ENCODE assay signal across 8 mouse cellular contexts in the genomic region with DNA sequence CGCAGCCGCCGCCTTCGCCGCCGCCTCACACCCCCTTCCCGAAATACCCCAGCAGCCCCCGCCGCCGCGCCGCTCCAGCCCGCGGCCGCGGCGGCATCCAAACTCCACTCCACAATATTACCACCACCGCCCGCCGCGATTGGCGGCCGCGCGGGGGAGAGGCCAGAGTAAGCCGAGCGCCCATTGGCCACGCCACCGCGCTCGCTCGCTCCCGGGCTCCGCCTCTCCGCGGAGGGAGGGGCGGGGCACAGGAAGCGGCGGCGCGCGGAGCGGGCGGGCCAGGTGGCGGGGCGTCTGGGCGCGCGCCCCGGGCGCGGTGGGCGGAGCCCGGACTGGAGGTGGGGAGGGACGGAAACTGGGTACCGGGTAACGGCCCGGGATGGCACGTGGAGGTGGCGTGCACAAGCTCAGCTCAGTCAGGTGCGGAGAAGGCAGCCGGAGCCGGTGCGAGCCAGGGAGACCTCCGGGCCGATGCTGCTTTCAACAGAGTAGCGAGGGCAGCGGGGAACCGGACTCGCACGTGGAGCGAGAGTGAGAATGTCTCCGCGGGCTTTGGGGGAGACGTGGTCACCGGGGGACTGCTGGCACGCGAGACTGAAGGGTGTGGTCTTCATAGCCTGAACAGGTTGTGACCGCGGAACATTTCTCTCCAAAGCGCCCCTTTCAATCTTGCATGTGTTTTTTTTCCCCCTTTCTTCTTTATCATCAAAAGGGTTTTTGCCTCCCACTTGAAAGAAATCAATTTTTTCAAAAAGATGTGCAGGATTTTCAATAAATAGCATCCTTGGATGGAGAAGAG. TPM values are rescaled to one million over a fixed set of nuclear protein-coding genes. Genes with fewer than 3 reads are reported as not detected.
A peak's percentile ranks its signal among the peaks of the same experiment; 100 is the strongest.
DNase-seq lines count a peak whose midpoint lies in the region; ATAC-seq and TF ChIP-seq lines count a peak whose summit lies in the region.

A gene (minus strand): TSS at position 81 of the 799 bp plus-strand sequence.

- H3K36me3 ChIP-seq in heart, embryonic 12.5 days = no peaks in the 10 kb centered on the region
- no peaks in the 10 kb centered on the region for H3K36me3 ChIP-seq in kidney, postnatal 0 days (ENCODE audit: insufficient read depth, low read length)
- no peaks in the 10 kb centered on the region for H3K36me3 ChIP-seq in liver, embryonic 11.5 days (ENCODE audit: control insufficient read depth, insufficient read depth, low read length)
- no peaks in the 10 kb centered on the region for H3K36me3 ChIP-seq in stomach, embryonic 14.5 days (ENCODE audit: control insufficient read depth, insufficient read depth, low read length)

- no peaks in the 10 kb centered on the region for H3K27me3 ChIP-seq in heart, embryonic 12.5 days (replicated peaks)
- H3K27me3 ChIP-seq in kidney, postnatal 0 days (ENCODE audit: insufficient read depth, low read length) = no peaks in the 10 kb centered on the region
- H3K27me3 ChIP-seq in liver, embryonic 11.5 days (replicated peaks; ENCODE audit: control insufficient read depth, insufficient read depth, low read length) = no peaks in the 10 kb centered on the region
- H3K27me3 ChIP-seq in stomach, embryonic 14.5 days (ENCODE audit: control insufficient read depth, insufficient read depth, low read length) = no peaks in the 10 kb centered on the region

- TF ChIP-seq CTCF in kidney, postnatal 0 days (IDR thresholded peaks at IDR 0.05; ENCODE audit: low read depth) = no peak; the same call in 1 of the 2 replicates

- ATAC-seq in erythroid progenitor cell, adult 5-6 weeks (replicated peaks; ENCODE audit: low FRiP score, poor library complexity, severe bottlenecking) = peak; percentile 95
- ATAC-seq in heart, embryonic 12.5 days (ENCODE audit: insufficient number of reproducible peaks, low FRiP score) = peak; percentile 99
- ATAC-seq in kidney, postnatal 0 days (replicated peaks; ENCODE audit: low FRiP score, low read depth) = peak; percentile 97
- ATAC-seq in liver, embryonic 11.5 days (replicated peaks; ENCODE audit: low FRiP score) = peak; percentile 99
- peak; percentile 98 for ATAC-seq in stomach, embryonic 14.5 days (ENCODE audit: insufficient number of reproducible peaks, insufficient read depth, low FRiP score, low read depth)

- H3K9me3 ChIP-seq in heart, embryonic 12.5 days (replicated peaks) = no peaks in the 10 kb centered on the region
- H3K9me3 ChIP-seq in kidney, postnatal 0 days (replicated peaks; ENCODE audit: low read length) = no peaks in the 10 kb centered on the region
- H3K9me3 ChIP-seq in liver, embryonic 11.5 days (ENCODE audit: control insufficient read depth, low read length) = no peaks in the 10 kb centered on the region
- no peaks in the 10 kb centered on the region for H3K9me3 ChIP-seq in stomach, embryonic 14.5 days (ENCODE audit: control insufficient read depth, low read depth, low read length)

- H3K4me2 ChIP-seq in heart, embryonic 12.5 days = peak within 1 kb of the TSS; percentile 89
- peak within 1 kb of the TSS; percentile 93 for H3K4me2 ChIP-seq in kidney, postnatal 0 days (ENCODE audit: low read length)
- H3K4me2 ChIP-seq in liver, embryonic 11.5 days = peak within 1 kb of the TSS; percentile 93
- H3K4me2 ChIP-seq in stomach, embryonic 14.5 days (replicated peaks; ENCODE audit: low read depth, low read length) = peak within 1 kb of the TSS; percentile 82

- H3K4me3 ChIP-seq in heart, embryonic 12.5 days = peak within 1 kb of the TSS; percentile 98
- peak within 1 kb of the TSS; percentile 92 for H3K4me3 ChIP-seq in kidney, postnatal 0 days (replicated peaks; ENCODE audit: low read depth, low read length)
- H3K4me3 ChIP-seq in liver, embryonic 11.5 days (ENCODE audit: low read depth, low read length) = peak within 1 kb of the TSS; percentile 95
- peak within 1 kb of the TSS; percentile 80 for H3K4me3 ChIP-seq in stomach, embryonic 14.5 days (ENCODE audit: low read depth, low read length)

- H3K4me1 ChIP-seq in heart, embryonic 12.5 days (replicated peaks) = peaks cover 3% of the 10 kb centered on the region; the same call in 1 of the 2 replicates
- no peaks in the 10 kb centered on the region for H3K4me1 ChIP-seq in kidney, postnatal 0 days (replicated peaks; ENCODE audit: insufficient read depth, low read length)
- H3K4me1 ChIP-seq in liver, embryonic 11.5 days (replicated peaks; ENCODE audit: control insufficient read depth, insufficient read depth, low read length) = peaks cover 5% of the 10 kb centered on the region
- no peaks in the 10 kb centered on the region; the same call in 1 of the 2 replicates for H3K4me1 ChIP-seq in stomach, embryonic 14.5 days (ENCODE audit: control insufficient read depth, insufficient read depth, low read length)

- H3K27ac ChIP-seq in heart, embryonic 12.5 days (ENCODE audit: poor library complexity, severe bottlenecking) = peak within 1 kb of the TSS; percentile 93
- peak within 1 kb of the TSS; percentile 93 for H3K27ac ChIP-seq in kidney, postnatal 0 days
- peak within 1 kb of the TSS; percentile 91 for H3K27ac ChIP-seq in liver, embryonic 11.5 days (ENCODE audit: low read depth, low read length)
- peak within 1 kb of the TSS; percentile 92 for H3K27ac ChIP-seq in stomach, embryonic 14.5 days (ENCODE audit: low read length)

- under 1% methylated on average over 77 of the region's 81 CpGs for WGBS in heart, embryonic 12.5 days
- WGBS in kidney, postnatal 0 days = under 1% methylated on average over 78 of the region's 81 CpGs
- under 1% methylated on average over 77 of the region's 81 CpGs for WGBS in liver, embryonic 11.5 days
- WGBS in stomach, embryonic 14.5 days = under 1% methylated on average over 78 of the region's 81 CpGs

- peak within 1 kb of the TSS; percentile 91 for H3K9ac ChIP-seq in heart, embryonic 12.5 days
- peak within 1 kb of the TSS; percentile 88 for H3K9ac ChIP-seq in kidney, postnatal 0 days (ENCODE audit: low read depth, low read length)
- peak within 1 kb of the TSS; percentile 84 for H3K9ac ChIP-seq in liver, embryonic 11.5 days (ENCODE audit: low read depth, low read length)
- H3K9ac ChIP-seq in stomach, embryonic 14.5 days (replicated peaks; ENCODE audit: low read depth, low read length) = peak within 1 kb of the TSS; percentile 81

- DNase-seq in CD4-positive helper T cell, adult 2 months (ENCODE audit: low read depth, low spot score) = peak; percentile 97
- peak; percentile 93 for DNase-seq in brain, embryonic 18.5 days (ENCODE audit: low read depth, low spot score)
- peak; percentile 97 for DNase-seq in kidney, postnatal 0 days (ENCODE audit: low spot score)
- peak; percentile 97 for DNase-seq in liver, embryonic 11.5 days (ENCODE audit: low spot score)
- DNase-seq in naive thymus-derived CD4-positive, alpha-beta T cell, adult 2 months (ENCODE audit: low read depth) = peak; percentile 96

RNA-seq across cellular contexts. Expression of the gene that starts here (rescaled TPM):
- total RNA-seq in erythroid progenitor cell, adult 5-6 weeks (2015; ENCODE audit: low replicate concordance) = 21.4 and 21.6 TPM in 2 replicates
- total RNA-seq in erythroid progenitor cell, adult 5-6 weeks (2017; ENCODE audit: low replicate concordance) = 20.4 and 26.2 TPM in 2 replicates
- polyA plus RNA-seq in heart, embryonic 12.5 days (2016; fragmentation: Nextera tagmentation; extraction: Ambion mirVana) = 8.8 and 11.7 TPM in 2 replicates
- 6.5 and 6.8 TPM in 2 replicates for polyA plus RNA-seq in kidney, postnatal 0 days (2015; fragmentation: Nextera tagmentation; extraction: Ambion mirVana)
- polyA plus RNA-seq in liver, embryonic 11.5 days (2014; fragmentation: Nextera tagmentation; extraction: Ambion mirVana) = 8.5 and 8.7 TPM in 2 replicates
- polyA plus RNA-seq in stomach, embryonic 14.5 days (2014; fragmentation: Nextera tagmentation; extraction: Ambion mirVana) = 11.4 and 12.1 TPM in 2 replicates

Comparison
In these comparisons a context has a peak if more than half of its experiments do, and no peak if none do; other contexts are left out.
1. Peak in every context shown above with its lines: DNase-seq, ATAC-seq, H3K4me3 ChIP-seq and H3K27ac ChIP-seq.